Mouse (Mus musculus): ENCODE results near the gene Cdc45.
A peak's percentile ranks its signal among the peaks of the same experiment; 100 is the strongest.
"Not testable (repeated sequence)": the region's sequence is repeated elsewhere in the genome, so short reads cannot be mapped to it uniquely, and the experiment has no call there.

The Cdc45 gene

GRCm38 (mm10) chr16:18811468-18812384 is at the start of gene Cdc45, which contains the start of gene Ufd1:
Gene Cdc45, minus strand, starts transcription at chr16:18811987.
Gene Ufd1, plus strand, starts transcription at chr16:18811779.
- DNase-seq (ENCODE audit: extremely low read depth, insufficient read length, low spot score), result peak; percentile 92

GRCm38 (mm10) chr16:18860186-18860585 is 48.4 kb upstream of the Cdc45 start:
- peak; percentile 76 for DNase-seq (ENCODE audit: extremely low read depth, insufficient read length, low spot score)

- peak; percentile 24 for DNase-seq (ENCODE audit: extremely low read depth, insufficient read length, low spot score)
These were observed 46.8 kb upstream of the Cdc45 start for GRCm38 (mm10) chr16:18858551-18858950.

GRCm38 (mm10) chr16:18849521-18850190 is 37.9 kb upstream of the Cdc45 start:
- not testable (repeated sequence) for DNase-seq (ENCODE audit: extremely low read depth, insufficient read length, low spot score)

- DNase-seq (ENCODE audit: extremely low read depth, insufficient read length, low spot score), result no peak
These were observed 34.6 kb upstream of the Cdc45 start for GRCm38 (mm10) chr16:18846301-18846820.

GRCm38 (mm10) chr16:18838346-18838745 is 26.6 kb upstream of the Cdc45 start:
- DNase-seq (ENCODE audit: extremely low read depth, insufficient read length, low spot score), result no peak

GRCm38 (mm10) chr16:18836468-18837208 is 24.9 kb upstream of the Cdc45 start, which contains the start of the genes 2510002D24Rik and Gm28539:
Gene 2510002D24Rik, plus strand, starts transcription at chr16:18836578.
Gene Gm28539, plus strand, starts transcription at chr16:18836584.
- DNase-seq (ENCODE audit: extremely low read depth, insufficient read length, low spot score), result peak; percentile 89

GRCm38 (mm10) chr16:18836073-18836467 is 24.3 kb upstream of the Cdc45 start:
- DNase-seq (ENCODE audit: extremely low read depth, insufficient read length, low spot score), result no peak

GRCm38 (mm10) chr16:18833486-18833885 is 21.7 kb upstream of the Cdc45 start:
- DNase-seq (ENCODE audit: extremely low read depth, insufficient read length, low spot score), result no peak

- no peak for DNase-seq (ENCODE audit: extremely low read depth, insufficient read length, low spot score)
These were observed 17.3 kb upstream of the Cdc45 start for GRCm38 (mm10) chr16:18829102-18829501.

- no peak for DNase-seq (ENCODE audit: extremely low read depth, insufficient read length, low spot score)
These were observed 16.8 kb upstream of the Cdc45 start for GRCm38 (mm10) chr16:18828630-18829029.

GRCm38 (mm10) chr16:18822925-18823324 is 11.1 kb upstream of the Cdc45 start:
- no peak for DNase-seq (ENCODE audit: extremely low read depth, insufficient read length, low spot score)

GRCm38 (mm10) chr16:18822356-18822755 is 10.6 kb upstream of the Cdc45 start:
- DNase-seq (ENCODE audit: extremely low read depth, insufficient read length, low spot score), result no peak

- no peak for DNase-seq (ENCODE audit: extremely low read depth, insufficient read length, low spot score)
These were observed 661 bp upstream of the Cdc45 start for GRCm38 (mm10) chr16:18812385-18812910.

GRCm38 (mm10) chr16:18811032-18811431 is 755 bp downstream of the Cdc45 start:
- no peak for DNase-seq (ENCODE audit: extremely low read depth, insufficient read length, low spot score)

GRCm38 (mm10) chr16:18809001-18809400 is 2.8 kb downstream of the Cdc45 start:
- no peak for DNase-seq (ENCODE audit: extremely low read depth, insufficient read length, low spot score)

GRCm38 (mm10) chr16:18805746-18806145 is 6.0 kb downstream of the Cdc45 start:
- DNase-seq (ENCODE audit: extremely low read depth, insufficient read length, low spot score), result no peak

GRCm38 (mm10) chr16:18798841-18799240 is 12.9 kb downstream of the Cdc45 start:
- no peak for DNase-seq (ENCODE audit: extremely low read depth, insufficient read length, low spot score)

- no peak for DNase-seq (ENCODE audit: extremely low read depth, insufficient read length, low spot score)
These were observed 13.6 kb downstream of the Cdc45 start for GRCm38 (mm10) chr16:18798151-18798550.

- DNase-seq (ENCODE audit: extremely low read depth, insufficient read length, low spot score), result peak; percentile 62
These were observed 15.1 kb downstream of the Cdc45 start for GRCm38 (mm10) chr16:18796645-18797044.
